Mouse (Mus musculus): Measurements from ENCODE around the gene 4931414P19Rik. TPM values are rescaled to one million over a fixed set of nuclear protein-coding genes. Genes with fewer than 3 reads are reported as not detected.

Gene 4931414P19Rik
- total RNA-seq, 2 experiments from 2014 or later = 5.1 to 6.9 TPM

GRCm38 (mm10) chr14:54553975-54554769, 51.6 kb downstream of the 4931414P19Rik start, which contains the start of gene Haus4:
Gene Haus4 (minus strand): TSS chr14:54554616.
- peak; percentile 87 for ATAC-seq (replicated peaks; ENCODE audit: poor library complexity)

- ATAC-seq (replicated peaks; ENCODE audit: poor library complexity) = peak; percentile 22
Observed at GRCm38 (mm10) chr14:54553454-54553974, 52.3 kb downstream of the 4931414P19Rik start.

GRCm38 (mm10) chr14:54544703-54545102, 61.1 kb downstream of the 4931414P19Rik start:
- ATAC-seq (replicated peaks; ENCODE audit: poor library complexity) = no peak

GRCm38 (mm10) chr14:54540771-54541170, 65.0 kb downstream of the 4931414P19Rik start:
- ATAC-seq (replicated peaks; ENCODE audit: poor library complexity) = no peak

GRCm38 (mm10) chr14:54538580-54538979, 67.2 kb downstream of the 4931414P19Rik start:
- no peak for ATAC-seq (replicated peaks; ENCODE audit: poor library complexity)

Other genes starting within 250 kb of the 4931414P19Rik start
- gene Oxa1l, start 245.2 kb downstream of the 4931414P19Rik start, total RNA-seq (2015) = 49.6 and 56.2 TPM in 2 replicates
- gene Oxa1l, start 245.2 kb downstream of the 4931414P19Rik start, total RNA-seq (2017) = 37.0 and 37.9 TPM in 2 replicates
- gene Slc7a7, start 188.2 kb downstream of the 4931414P19Rik start, total RNA-seq (2015) = 2.7 and 3.5 TPM in 2 replicates
- gene Slc7a7, start 188.2 kb downstream of the 4931414P19Rik start, total RNA-seq (2017) = 5.4 and 6.4 TPM in 2 replicates
- gene Mrpl52, start 179.1 kb downstream of the 4931414P19Rik start, total RNA-seq (2015) = 118 and 124 TPM in 2 replicates
- 75.1 and 86.7 TPM in 2 replicates for gene Mrpl52, start 179.1 kb downstream of the 4931414P19Rik start, total RNA-seq (2017)
- 2.1 and 4.5 TPM in 2 replicates for gene Mmp14, start 174.4 kb downstream of the 4931414P19Rik start, total RNA-seq (2015)
- gene Mmp14, start 174.4 kb downstream of the 4931414P19Rik start, total RNA-seq (2017) = 3.0 and 4.1 TPM in 2 replicates
- 23.5 and 25.0 TPM in 2 replicates for gene Lrp10, start 141.9 kb downstream of the 4931414P19Rik start, total RNA-seq (2015)
- gene Lrp10, start 141.9 kb downstream of the 4931414P19Rik start, total RNA-seq (2017) = 27.4 and 37.2 TPM in 2 replicates
- gene Rem2, start 129.9 kb downstream of the 4931414P19Rik start, total RNA-seq (2015) = 0.29 and 0.62 TPM in 2 replicates
- 2.2 TPM in 1 of 2 replicates, not detected in the other for gene Rem2, start 129.9 kb downstream of the 4931414P19Rik start, total RNA-seq (2017)
- 57.3 and 76.3 TPM in 2 replicates for gene Prmt5, start 88.5 kb downstream of the 4931414P19Rik start, total RNA-seq (2015)
- 62.1 and 66.6 TPM in 2 replicates for gene Prmt5, start 88.5 kb downstream of the 4931414P19Rik start, total RNA-seq (2017)
- 62.1 and 62.7 TPM in 2 replicates for gene Haus4, start 51.4 kb downstream of the 4931414P19Rik start, total RNA-seq (2015)
- 90.7 and 94.0 TPM in 2 replicates for gene Haus4, start 51.4 kb downstream of the 4931414P19Rik start, total RNA-seq (2017)
- 1.2 and 2.1 TPM in 2 replicates for gene Ajuba, start 28.4 kb downstream of the 4931414P19Rik start, total RNA-seq (2015)
- gene Ajuba, start 28.4 kb downstream of the 4931414P19Rik start, total RNA-seq (2017) = 0.29 and 1.2 TPM in 2 replicates
- 189 and 217 TPM in 2 replicates for gene Psmb5, start 12.0 kb upstream of the 4931414P19Rik start, total RNA-seq (2015)
- gene Psmb5, start 12.0 kb upstream of the 4931414P19Rik start, total RNA-seq (2017) = 58.9 and 64.6 TPM in 2 replicates
- gene Psmb11, start 15.4 kb upstream of the 4931414P19Rik start, total RNA-seq (2015) = not detected in 2 replicates
- 0.04 TPM in 1 of 2 replicates, not detected in the other for gene Psmb11, start 15.4 kb upstream of the 4931414P19Rik start, total RNA-seq (2017)
- gene Gm17606, start 35.0 kb upstream of the 4931414P19Rik start, total RNA-seq (2015) = not detected in 2 replicates
- gene Gm17606, start 35.0 kb upstream of the 4931414P19Rik start, total RNA-seq (2017) = not detected in 2 replicates
- gene Cdh24, start 35.4 kb upstream of the 4931414P19Rik start, total RNA-seq (2015) = 0.39 and 0.62 TPM in 2 replicates
- 0.71 and 0.92 TPM in 2 replicates for gene Cdh24, start 35.4 kb upstream of the 4931414P19Rik start, total RNA-seq (2017)
- 75.7 and 80.2 TPM in 2 replicates for gene 1700123O20Rik, start 80.2 kb upstream of the 4931414P19Rik start, total RNA-seq (2015)
- gene 1700123O20Rik, start 80.2 kb upstream of the 4931414P19Rik start, total RNA-seq (2017) = 47.3 and 52.3 TPM in 2 replicates
- 170 and 177 TPM in 2 replicates for gene Acin1, start 80.9 kb upstream of the 4931414P19Rik start, total RNA-seq (2015)
- gene Acin1, start 80.9 kb upstream of the 4931414P19Rik start, total RNA-seq (2017) = 223 and 235 TPM in 2 replicates
- 0.12 TPM in 1 of 2 replicates, not detected in the other for gene Gm29776, start 92.8 kb upstream of the 4931414P19Rik start, total RNA-seq (2015)
- gene Gm29776, start 92.8 kb upstream of the 4931414P19Rik start, total RNA-seq (2017) = not detected in 2 replicates
- gene Cebpe, start 106.2 kb upstream of the 4931414P19Rik start, total RNA-seq (2015) = 24.2 and 33.5 TPM in 2 replicates
- 52.6 and 82.0 TPM in 2 replicates for gene Cebpe, start 106.2 kb upstream of the 4931414P19Rik start, total RNA-seq (2017)
- 4.7 and 7.7 TPM in 2 replicates for gene Slc7a8, start 176.0 kb upstream of the 4931414P19Rik start, total RNA-seq (2015)
- gene Slc7a8, start 176.0 kb upstream of the 4931414P19Rik start, total RNA-seq (2017) = 1.4 and 2.0 TPM in 2 replicates
- not detected in 2 replicates for gene Rnf212b, start 208.1 kb upstream of the 4931414P19Rik start, total RNA-seq (2015)
- gene Rnf212b, start 208.1 kb upstream of the 4931414P19Rik start, total RNA-seq (2017) = not detected in 2 replicates

Measured in megakaryocyte progenitor cell, adult 5-6 weeks (primary cell).